Mouse (Mus musculus) left cerebral cortex, postnatal 25 days (tissue): Measurements from ENCODE around the gene Zfp668. TPM values are rescaled to one million over a fixed set of nuclear protein-coding genes. Genes with fewer than 3 reads are reported as not detected.
A peak's percentile ranks its signal among the peaks of the same experiment; 100 is the strongest.

Source experiments
- DNase-seq, 2 experiments: peaks; one replicate each; pipeline ENCODE4 v3.0.0; 2022; ENCODE audit warnings: low spot score in 2 of 2, mixed read lengths in 1 of 2
- intact Hi-C: fragments of 180-260 bp; cut with DNase I; formaldehyde crosslinking; loops from one replicate; pipeline ENCODE4 v1.15.1; 2025
- total RNA-seq, 2 experiments: library from RNA; stranded (reverse); gene quantifications; 2 replicates each; pipeline ENCODE4 v1.2.3; 2021

Zfp668 gene
- total RNA-seq, 2 experiments from 2014 or later: 20.6 to 20.7 TPM

GRCm38 (mm10) chr7:127815954-127816821 lies 60.4 kb downstream of the Zfp668 start:
- peak; percentile 69 to 95 for DNase-seq
- intact Hi-C loops: loop anchor here (1.0 kb wide), 1 partner anchor 25 kb away; no protein-coding TSS in a partner anchor

GRCm38 (mm10) chr7:127815116-127815665 lies 61.4 kb downstream of the Zfp668 start:
- DNase-seq: no peak
- intact Hi-C loops: no loop called here

- peak; percentile 66 to 87 for DNase-seq
- intact Hi-C loops: no loop called here
Observed at GRCm38 (mm10) chr7:127814241-127814921, 62.2 kb downstream of the Zfp668 start.

GRCm38 (mm10) chr7:127813821-127814220 lies 62.8 kb downstream of the Zfp668 start:
- DNase-seq: no peak
- intact Hi-C loops: no loop called here

Other genes with a start within 250 kb of the Zfp668 start
- 10 to 100 TPM; 37.6 to 43.0 TPM for gene Bcl7c, start 167.9 kb downstream of the Zfp668 start, total RNA-seq
- 1 to 10 TPM; 2.6 to 3.4 TPM for gene Ctf1, start 164.1 kb downstream of the Zfp668 start, total RNA-seq
- not detected for gene Ctf2, start 144.7 kb downstream of the Zfp668 start, total RNA-seq
- gene Fbxl19, start 132.3 kb downstream of the Zfp668 start, total RNA-seq: 10 to 100 TPM; 81.3 to 88.2 TPM
- 10 to 100 TPM; 23.1 to 23.7 TPM for gene Orai3, start 107.0 kb downstream of the Zfp668 start, total RNA-seq
- 10 to 100 TPM; 42.3 to 43.4 TPM for gene Setd1a, start 100.2 kb downstream of the Zfp668 start, total RNA-seq
- gene Gm49388, start 91.2 kb downstream of the Zfp668 start, total RNA-seq: 1 to 10 TPM; 3.5 to 4.5 TPM
- 1 to 10 TPM; 3.6 to 6.8 TPM for gene Hsd3b7, start 76.2 kb downstream of the Zfp668 start, total RNA-seq
- 10 to 100 TPM; 70.5 to 76.0 TPM for gene Stx4a, start 52.5 kb downstream of the Zfp668 start, total RNA-seq
- gene Stx1b, start 52.3 kb downstream of the Zfp668 start, total RNA-seq: 100 to 1,000 TPM; 437 to 445 TPM
- 10 to 100 TPM; 28.1 to 30.4 TPM for gene Zfp646, start 607 bp downstream of the Zfp668 start, total RNA-seq
- 1 to 10 TPM; 1.7 to 1.9 TPM for gene Prss53, start 14.1 kb upstream of the Zfp668 start, total RNA-seq
- gene Gm21974, start 18.6 kb upstream of the Zfp668 start, total RNA-seq: not detected
- 10 to 100 TPM; 22.9 to 26.0 TPM for gene Vkorc1, start 18.8 kb upstream of the Zfp668 start, total RNA-seq
- gene Bckdk, start 27.3 kb upstream of the Zfp668 start, total RNA-seq: 10 to 100 TPM; 33.7 to 37.6 TPM
- gene Kat8, start 35.7 kb upstream of the Zfp668 start, total RNA-seq: 10 to 100 TPM; 28.6 to 28.7 TPM
- gene Prss8, start 53.3 kb upstream of the Zfp668 start, total RNA-seq: under 1 TPM in 1 of 2 experiments, not detected in 1; 0.64 TPM
- 1 to 10 TPM; 8.0 to 9.3 TPM for gene Prss36, start 69.9 kb upstream of the Zfp668 start, total RNA-seq
- 100 to 1,000 TPM; 270 to 316 TPM for gene Fus, start 90.6 kb upstream of the Zfp668 start, total RNA-seq
- gene Pycard, start 117.0 kb upstream of the Zfp668 start, total RNA-seq: 1 to 10 TPM; 2.3 to 4.0 TPM
- gene Trim72, start 127.1 kb upstream of the Zfp668 start, total RNA-seq: 1 to 10 TPM; 1.1 to 1.5 TPM
- gene Itgam, start 185.8 kb upstream of the Zfp668 start, total RNA-seq: 10 to 100 TPM; 10.8 to 11.2 TPM
- gene Gm49368, start 185.9 kb upstream of the Zfp668 start, total RNA-seq: not detected